Mouse (Mus musculus): ENCODE data around the gene Atf7ip.

Gene Atf7ip

GRCm38 (mm10) chr6:136524751-136525150 lies 18.8 kb downstream of the Atf7ip start:
- DNase-seq (ENCODE audit: low spot score in 2 of 2) = no peak

- no peak for DNase-seq (ENCODE audit: low spot score in 2 of 2)
Observed at GRCm38 (mm10) chr6:136525567-136525966, 19.6 kb downstream of the Atf7ip start.

GRCm38 (mm10) chr6:136529156-136529555 lies 23.2 kb downstream of the Atf7ip start:
- no peak for DNase-seq (ENCODE audit: low spot score in 2 of 2)

- DNase-seq (ENCODE audit: low spot score in 2 of 2) = no peak
Observed at GRCm38 (mm10) chr6:136531792-136532230, 25.8 kb downstream of the Atf7ip start.

GRCm38 (mm10) chr6:136532535-136533291 lies 26.7 kb downstream of the Atf7ip start:
- peak in 1 of 2 experiments; percentile 49 for DNase-seq (ENCODE audit: low spot score in 2 of 2)

- DNase-seq (ENCODE audit: low spot score in 2 of 2) = no peak
Observed at GRCm38 (mm10) chr6:136533804-136534203, 27.8 kb downstream of the Atf7ip start.

- DNase-seq (ENCODE audit: low spot score in 2 of 2) = no peak
Observed at GRCm38 (mm10) chr6:136534444-136534843, 28.5 kb downstream of the Atf7ip start.

GRCm38 (mm10) chr6:136535176-136535575 lies 29.2 kb downstream of the Atf7ip start:
- no peak for DNase-seq (ENCODE audit: low spot score in 2 of 2)

GRCm38 (mm10) chr6:136536121-136536520 lies 30.2 kb downstream of the Atf7ip start:
- DNase-seq (ENCODE audit: low spot score in 2 of 2) = no peak

GRCm38 (mm10) chr6:136541350-136541749 lies 35.4 kb downstream of the Atf7ip start:
- no peak for DNase-seq (ENCODE audit: low spot score in 2 of 2)

GRCm38 (mm10) chr6:136542105-136542504 lies 36.1 kb downstream of the Atf7ip start:
- no peak for DNase-seq (ENCODE audit: low spot score in 2 of 2)

GRCm38 (mm10) chr6:136543164-136543563 lies 37.2 kb downstream of the Atf7ip start:
- DNase-seq (ENCODE audit: low spot score in 2 of 2) = peak in 1 of 2 experiments; percentile 33

- DNase-seq (ENCODE audit: low spot score in 2 of 2) = no peak
Observed at GRCm38 (mm10) chr6:136545284-136545870, 39.4 kb downstream of the Atf7ip start.

GRCm38 (mm10) chr6:136546286-136546685 lies 40.3 kb downstream of the Atf7ip start:
- DNase-seq (ENCODE audit: low spot score in 2 of 2) = no peak

GRCm38 (mm10) chr6:136546987-136547386 lies 41.0 kb downstream of the Atf7ip start:
- DNase-seq (ENCODE audit: low spot score in 2 of 2) = no peak

GRCm38 (mm10) chr6:136548041-136548770 lies 42.2 kb downstream of the Atf7ip start:
- no peak for DNase-seq (ENCODE audit: low spot score in 2 of 2)

- DNase-seq (ENCODE audit: low spot score in 2 of 2) = no peak
Observed at GRCm38 (mm10) chr6:136548796-136549195, 42.8 kb downstream of the Atf7ip start.

- DNase-seq (ENCODE audit: low spot score in 2 of 2) = no peak
Observed at GRCm38 (mm10) chr6:136549606-136550005, 43.6 kb downstream of the Atf7ip start.

GRCm38 (mm10) chr6:136550596-136551304 lies 44.8 kb downstream of the Atf7ip start:
- DNase-seq (ENCODE audit: low spot score in 2 of 2) = no peak

GRCm38 (mm10) chr6:136551550-136552109 lies 45.7 kb downstream of the Atf7ip start:
- DNase-seq (ENCODE audit: low spot score in 2 of 2) = no peak

GRCm38 (mm10) chr6:136553156-136553555 lies 47.2 kb downstream of the Atf7ip start:
- no peak for DNase-seq (ENCODE audit: low spot score in 2 of 2)
